Mouse (Mus musculus): ENCODE results near the gene Gm28778.
A peak's percentile ranks its signal among the peaks of the same experiment; 100 is the strongest.
"Not testable (repeated sequence)": the region's sequence is repeated elsewhere in the genome, so short reads cannot be mapped to it uniquely, and the experiment has no call there.

The Gm28778 gene

GRCm38 (mm10) chr1:53296581-53297383 is at the start of gene Gm28778, which contains the start of the genes Pms1 and Ormdl1:
Gene Gm28778 (plus strand): TSS chr1:53297111.
Gene Pms1 (minus strand): TSS chr1:53297018.
Gene Ormdl1 (plus strand): TSS chr1:53297095.
- peak; percentile 96 for DNase-seq (ENCODE audit: low spot score)

- DNase-seq (ENCODE audit: low spot score), result not testable (repeated sequence)
Observed at GRCm38 (mm10) chr1:53264958-53265612, 31.8 kb upstream of the Gm28778 start.

- no peak for DNase-seq (ENCODE audit: low spot score)
Observed at GRCm38 (mm10) chr1:53269901-53270300, 27.0 kb upstream of the Gm28778 start.

- peak; percentile 40 for DNase-seq (ENCODE audit: low spot score)
Observed at GRCm38 (mm10) chr1:53272646-53273045, 24.3 kb upstream of the Gm28778 start.

- no peak for DNase-seq (ENCODE audit: low spot score)
Observed at GRCm38 (mm10) chr1:53291197-53291596, 5.7 kb upstream of the Gm28778 start.

- no peak for DNase-seq (ENCODE audit: low spot score)
Observed at GRCm38 (mm10) chr1:53300506-53300905, 3.6 kb downstream of the Gm28778 start.

GRCm38 (mm10) chr1:53312989-53313967 is 16.4 kb downstream of the Gm28778 start, which contains the start of gene Osgepl1:
Gene Osgepl1 (plus strand): TSS chr1:53313624.
- peak; percentile 92 for DNase-seq (ENCODE audit: low spot score)

GRCm38 (mm10) chr1:53321662-53322344 is 24.9 kb downstream of the Gm28778 start:
- DNase-seq (ENCODE audit: low spot score), result no peak

GRCm38 (mm10) chr1:53323254-53323653 is 26.3 kb downstream of the Gm28778 start:
- DNase-seq (ENCODE audit: low spot score), result no peak

GRCm38 (mm10) chr1:53324277-53324676 is 27.4 kb downstream of the Gm28778 start:
- DNase-seq (ENCODE audit: low spot score), result no peak

- no peak for DNase-seq (ENCODE audit: low spot score)
Observed at GRCm38 (mm10) chr1:53324827-53325494, 28.1 kb downstream of the Gm28778 start.

- DNase-seq (ENCODE audit: low spot score), result not testable (repeated sequence)
Observed at GRCm38 (mm10) chr1:53333527-53333926, 36.6 kb downstream of the Gm28778 start.

- no peak for DNase-seq (ENCODE audit: low spot score)
Observed at GRCm38 (mm10) chr1:53335465-53335864, 38.6 kb downstream of the Gm28778 start.

- DNase-seq (ENCODE audit: low spot score), result not testable (repeated sequence)
Observed at GRCm38 (mm10) chr1:53337403-53337802, 40.5 kb downstream of the Gm28778 start.

GRCm38 (mm10) chr1:53341071-53341470 is 44.2 kb downstream of the Gm28778 start:
- no peak for DNase-seq (ENCODE audit: low spot score)

- DNase-seq (ENCODE audit: low spot score), result peak; percentile 96
Observed at GRCm38 (mm10) chr1:53352327-53353261, 55.7 kb downstream of the Gm28778 start, which contains the start of the genes Asdurf, Gm28551 and Asnsd1. Gene Asdurf (minus strand): TSS chr1:53352619. Gene Gm28551 (minus strand): TSS chr1:53352667. Gene Asnsd1 (minus strand): TSS chr1:53352752.

- DNase-seq (ENCODE audit: low spot score), result no peak
Observed at GRCm38 (mm10) chr1:53358988-53359387, 62.1 kb downstream of the Gm28778 start.
